Comparison of ENCODE assay signal across 13 mouse cellular contexts in genomic region chr8:99417456-99417855, GRCm38 (mm10). TPM values are rescaled to one million over a fixed set of nuclear protein-coding genes. Genes with fewer than 3 reads are reported as not detected.
DNase-seq lines count a peak whose midpoint lies in the region; ATAC-seq lines count a peak whose summit lies in the region.
"Had no signal": no experiment of that assay in that cellular context is flagged by ENCODE, and none has a peak within 500 bp of the region (broad histone marks: within the 10 kb centered on the region; RNA-seq: fewer than 3 reads in every experiment).

No protein-coding gene starts in this region.

- no peak for ATAC-seq in neural tube, embryonic 15.5 days (ENCODE audit: low FRiP score)

- H3K27me3 ChIP-seq in neural tube, embryonic 15.5 days (replicated peaks): no peaks in the 10 kb centered on the region

- H3K4me2 ChIP-seq in neural tube, embryonic 15.5 days: peak overlapping the region; percentile 87

- intact Hi-C loops in heart, postnatal 36 days (cut with DNase I): no loop called here

- H3K36me3 ChIP-seq in neural tube, embryonic 15.5 days: no peaks in the 10 kb centered on the region
- H3K36me3 ChIP-seq: heart, embryonic 12.5 days had no signal

- peaks cover 24% of the 10 kb centered on the region for H3K4me1 ChIP-seq in neural tube, embryonic 15.5 days

- peak overlapping the region; percentile 78 for H3K9ac ChIP-seq in neural tube, embryonic 15.5 days (replicated peaks)

- DNase-seq in cerebellum, postnatal 14 days: peak; percentile 26 to 42
- no peak for DNase-seq in cerebellum, postnatal 4 days (ENCODE audit: low spot score in 2 of 2)
- peak; percentile 8 for DNase-seq in right cerebral cortex, postnatal 4 days
- no peak for DNase-seq in right cerebral cortex, postnatal 36 days (ENCODE audit: low spot score in 2 of 2)
- peak; percentile 35 to 38 for DNase-seq in layer of hippocampus, postnatal 36 days
- no peak for DNase-seq in thymus, postnatal 25 days
- DNase-seq in heart, postnatal 36 days: no peak
- DNase-seq: cerebellum, adult 18-20 months; gastrocnemius, adult 2 months; kidney, adult 11 months; lung, postnatal 36 days had no signal

- no peaks in the 10 kb centered on the region for H3K9me3 ChIP-seq in neural tube, embryonic 15.5 days (replicated peaks)
- H3K9me3 ChIP-seq: heart, embryonic 12.5 days had no signal

- WGBS in neural tube, embryonic 15.5 days: 24% methylated on average over 7 of the region's 7 CpGs

- peak overlapping the region; percentile 73 for H3K4me3 ChIP-seq in neural tube, embryonic 15.5 days (replicated peaks)
- H3K4me3 ChIP-seq: gastrocnemius, adult 2 months had no signal

- H3K27ac ChIP-seq in neural tube, embryonic 15.5 days (replicated peaks): peak overlapping the region; percentile 89
- H3K27ac ChIP-seq: gastrocnemius, adult 2 months had no signal

RNA-seq across cellular contexts. Expression of gene Cdh8, which starts 1.2 kb away (rescaled TPM):
- total RNA-seq in layer of hippocampus, postnatal 36 days (2021): 10 to 100 TPM; 86.1 to 89.0 TPM
- 71.8 and 73.9 TPM in 2 replicates for polyA plus RNA-seq in neural tube, embryonic 15.5 days (2015; fragmentation: Nextera tagmentation; extraction: Ambion mirVana)
- total RNA-seq in heart, postnatal 36 days (2021): under 1 TPM; 0.24 to 0.50 TPM
- total RNA-seq: gastrocnemius, adult 2 months had no signal

Comparison
In these comparisons a context has a peak if more than half of its experiments do, and no peak if none do; other contexts are left out.
1. DNase-seq: peak in cerebellum, postnatal 14 days (2 of 2), right cerebral cortex, postnatal 4 days (single experiment) and layer of hippocampus, postnatal 36 days (2 of 2); none in cerebellum, postnatal 4 days (0 of 2), right cerebral cortex, postnatal 36 days (0 of 2), thymus, postnatal 25 days (single experiment) and heart, postnatal 36 days (0 of 2).
2. RNA of gene Cdh8, which starts 1.2 kb away (total RNA-seq): 86.1 to 89.0 TPM in layer of hippocampus, postnatal 36 days; 0.24 to 0.50 TPM in heart, postnatal 36 days; every median in the first group is over 10 times any median in the second.